Mouse (Mus musculus) hindbrain, embryonic 10.5 days (tissue): Measurements from ENCODE around the gene Fam193a. TPM values are rescaled to one million over a fixed set of nuclear protein-coding genes. Genes with fewer than 3 reads are reported as not detected.

Experiments
- DNase-seq: peaks from one replicate; pipeline ENCODE4 v3.0.0-alpha.2; 2017; ENCODE audit warnings: low spot score
- H3K27ac ChIP-seq: fragments of 300-500 bp; sonication (generic); 2 replicates; pipeline ENCODE4 v1.5.1; 2016; ENCODE audit warnings: mild to moderate bottlenecking, moderate library complexity
- H3K27me3 ChIP-seq: fragments of 300-500 bp; sonication (generic); 2 replicates; pipeline ENCODE4 v1.6.1; 2016; ENCODE audit warnings: mild to moderate bottlenecking; ENCODE audit not compliant: poor library complexity, insufficient read depth, severe bottlenecking
- H3K36me3 ChIP-seq: fragments of 300-500 bp; sonication (generic); 2 replicates; pipeline ENCODE4 v1.6.1; 2016; ENCODE audit warnings: mild to moderate bottlenecking, moderate library complexity
- H3K4me1 ChIP-seq: fragments of 300-500 bp; sonication (generic); replicated peaks from 2 replicates; pipeline ENCODE4 v1.6.1; 2016; ENCODE audit warnings: mild to moderate bottlenecking
- H3K4me3 ChIP-seq: fragments of 300-500 bp; sonication (generic); 2 replicates; pipeline ENCODE4 v1.5.1; 2016; ENCODE audit warnings: mild to moderate bottlenecking, moderate library complexity
- H3K9me3 ChIP-seq: fragments of 300-500 bp; sonication (generic); 2 replicates; pipeline ENCODE4 v1.6.1; 2016; ENCODE audit warnings: mild to moderate bottlenecking, moderate library complexity
- WGBS: fragments of 180-500 bp; shearing (Covaris S2); methylation state at CpG from one replicate; pipeline ENCODE4 v1.1.7; 2016; 5-methylcytosine and 5-hydroxymethylcytosine counted together
- polyA plus RNA-seq: library from polyadenylated mRNA; unstranded; fragments of >200 nt; fragmentation: Nextera tagmentation; extraction: Ambion mirVana; gene quantifications from 2 replicates; pipeline ENCODE4 v1.2.1, GENCODE M21; 2016

The Fam193a gene
- polyA plus RNA-seq, 1 experiment from 2014 or later = 13.2 TPM

DNA sequence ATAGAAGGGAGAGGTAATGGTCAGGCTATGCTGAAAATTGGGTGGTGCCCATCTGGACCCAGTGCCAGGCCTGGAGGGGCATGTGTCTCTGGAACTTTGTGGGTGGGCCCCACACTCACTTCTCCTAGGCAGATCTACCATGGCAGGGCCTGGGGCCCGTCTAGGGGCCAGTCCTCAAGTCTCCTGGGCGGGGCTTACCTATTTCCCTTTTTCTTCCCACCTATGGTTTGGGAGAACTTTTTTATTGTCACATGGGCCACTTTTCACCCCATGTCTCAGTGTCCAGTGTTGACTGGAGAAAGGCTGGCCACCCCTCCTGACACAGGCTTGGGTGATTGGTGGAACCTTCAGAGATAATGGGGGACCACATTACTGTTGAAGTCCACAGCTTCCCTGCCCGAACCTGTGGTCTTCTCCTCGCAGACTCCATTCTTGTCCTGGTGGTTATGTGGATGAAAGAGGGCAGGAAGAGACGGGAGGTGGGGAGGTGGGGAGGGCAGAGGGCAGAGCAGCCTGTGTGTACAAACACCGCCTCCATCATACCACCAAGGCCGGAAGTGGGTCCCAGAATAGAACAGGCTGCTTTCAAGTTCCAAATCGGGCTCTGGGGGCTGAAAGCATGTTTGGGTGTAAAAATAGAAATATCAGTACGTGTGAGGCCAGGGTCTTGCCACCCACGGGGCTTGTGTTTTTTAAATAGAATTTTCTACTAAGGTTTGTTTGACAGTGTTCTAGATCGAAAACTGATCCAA is 150.9 kb downstream of the Fam193a start:
- Histone ChIP-seq H3K4me1 (peaks cover under 1% of the 10 kb centered on the region; the same call in 1 of the 2 replicates), H3K27me3 (peaks cover 6% of the 10 kb centered on the region; the same call in 1 of the 2 replicates), H3K36me3 (no peaks in the 10 kb centered on the region), H3K4me3 (no peak overlapping the region), H3K9me3 (no peaks in the 10 kb centered on the region), H3K27ac (no peak overlapping the region)
- WGBS = 77% methylated on average over 11 of the region's 11 CpGs
- no peak for DNase-seq

DNA sequence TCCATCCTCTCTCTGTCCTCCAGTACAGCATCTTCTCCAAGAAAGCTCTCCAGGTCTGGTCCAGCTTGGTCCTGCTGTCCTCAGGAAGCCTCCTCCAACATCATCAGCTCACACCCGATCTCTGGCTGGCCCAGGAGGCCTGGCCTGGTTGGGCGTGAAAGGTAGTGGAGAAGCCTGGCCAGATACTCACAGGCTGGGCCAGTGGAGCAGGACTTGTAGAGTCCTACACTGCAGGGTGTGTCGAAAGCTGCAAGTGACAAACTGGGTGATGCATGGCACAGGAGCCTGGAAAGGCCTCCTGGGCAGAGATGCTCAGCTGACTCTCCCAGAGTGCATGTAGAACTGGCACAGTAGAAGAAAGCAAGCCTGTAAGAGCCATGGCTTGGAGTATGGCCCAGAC is 151.6 kb downstream of the Fam193a start:
- Histone ChIP-seq H3K36me3 (no peaks in the 10 kb centered on the region), H3K4me1 (peaks cover 8% of the 10 kb centered on the region; the same call in 1 of the 2 replicates), H3K9me3 (no peaks in the 10 kb centered on the region), H3K27me3 (peaks cover 11% of the 10 kb centered on the region), H3K27ac (no peak overlapping the region), H3K4me3 (no peak overlapping the region)
- no peak for DNase-seq
- WGBS = 92% methylated on average over 3 of the region's 3 CpGs

GRCm38 (mm10) chr5:34523958-34524485 is 154.3 kb downstream of the Fam193a start:
- Histone ChIP-seq H3K36me3 (no peaks in the 10 kb centered on the region), H3K27ac (no peak overlapping the region), H3K27me3 (peaks cover 24% of the 10 kb centered on the region), H3K4me1 (peaks cover 13% of the 10 kb centered on the region; the same call in 1 of the 2 replicates), H3K4me3 (no peak overlapping the region), H3K9me3 (no peaks in the 10 kb centered on the region)
- DNase-seq = no peak
- 56% methylated on average over 4 of the region's 4 CpGs for WGBS

GRCm38 (mm10) chr5:34524511-34524910 is 154.8 kb downstream of the Fam193a start:
- Histone ChIP-seq H3K27ac (no peak overlapping the region), H3K9me3 (no peaks in the 10 kb centered on the region), H3K27me3 (peaks cover 24% of the 10 kb centered on the region), H3K4me1 (peaks cover 13% of the 10 kb centered on the region; the same call in 1 of the 2 replicates), H3K36me3 (no peaks in the 10 kb centered on the region), H3K4me3 (no peak overlapping the region)
- DNase-seq = no peak

GRCm38 (mm10) chr5:34525663-34526476 is 156.1 kb downstream of the Fam193a start, which contains the start of gene Sh3bp2:
Gene Sh3bp2 (plus strand): TSS chr5:34525838.
- Histone ChIP-seq H3K27me3 (peaks cover 24% of the 10 kb centered on the region), H3K4me3 (peak within 1 kb of the TSS; percentile 59), H3K4me1 (peaks cover 17% of the 10 kb centered on the region; the same call in 1 of the 2 replicates), H3K27ac (peak within 1 kb of the TSS; percentile 74), H3K36me3 (no peaks in the 10 kb centered on the region), H3K9me3 (no peaks in the 10 kb centered on the region)
- DNase-seq = peak; percentile 90
- 3% methylated on average over 38 of the region's 38 CpGs for WGBS

GRCm38 (mm10) chr5:34526477-34526775 is 156.7 kb downstream of the Fam193a start:
- H3K4me3 ChIP-seq = peak overlapping the region; percentile 59
- 28% methylated on average over 5 of the region's 5 CpGs for WGBS
- no peaks in the 10 kb centered on the region for H3K9me3 ChIP-seq
- no peaks in the 10 kb centered on the region for H3K36me3 ChIP-seq
- H3K27me3 ChIP-seq = peaks cover 24% of the 10 kb centered on the region
- DNase-seq = no peak
- no peak overlapping the region for H3K27ac ChIP-seq
- H3K4me1 ChIP-seq = peaks cover 17% of the 10 kb centered on the region; the same call in 1 of the 2 replicates

DNA sequence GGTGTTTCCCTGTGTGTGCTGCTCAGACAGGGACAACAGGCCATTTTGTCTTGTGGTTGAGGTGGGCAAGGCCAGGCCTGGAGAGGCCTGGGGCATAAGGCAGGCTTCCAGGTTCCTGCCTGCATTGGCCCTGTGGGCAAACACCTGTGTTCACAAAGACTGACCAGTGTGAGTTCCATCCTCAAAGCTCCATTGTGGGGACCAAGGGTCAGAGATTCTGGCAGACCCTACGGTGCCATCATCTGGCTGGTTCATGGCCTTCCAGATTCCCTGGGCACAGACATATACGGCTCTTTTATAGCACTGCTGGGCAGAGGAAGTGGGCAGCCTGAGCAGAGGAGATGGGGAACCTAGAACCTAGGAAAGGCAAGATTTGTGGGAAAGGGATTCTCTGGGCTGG is 157.6 kb downstream of the Fam193a start:
- H3K9me3 ChIP-seq = no peaks in the 10 kb centered on the region
- 83% methylated on average over 2 of the region's 2 CpGs for WGBS
- H3K4me1 ChIP-seq = peaks cover 17% of the 10 kb centered on the region; the same call in 1 of the 2 replicates
- no peak for DNase-seq
- H3K4me3 ChIP-seq = no peak overlapping the region
- H3K27ac ChIP-seq = no peak overlapping the region
- H3K36me3 ChIP-seq = no peaks in the 10 kb centered on the region
- peaks cover 24% of the 10 kb centered on the region for H3K27me3 ChIP-seq

DNA sequence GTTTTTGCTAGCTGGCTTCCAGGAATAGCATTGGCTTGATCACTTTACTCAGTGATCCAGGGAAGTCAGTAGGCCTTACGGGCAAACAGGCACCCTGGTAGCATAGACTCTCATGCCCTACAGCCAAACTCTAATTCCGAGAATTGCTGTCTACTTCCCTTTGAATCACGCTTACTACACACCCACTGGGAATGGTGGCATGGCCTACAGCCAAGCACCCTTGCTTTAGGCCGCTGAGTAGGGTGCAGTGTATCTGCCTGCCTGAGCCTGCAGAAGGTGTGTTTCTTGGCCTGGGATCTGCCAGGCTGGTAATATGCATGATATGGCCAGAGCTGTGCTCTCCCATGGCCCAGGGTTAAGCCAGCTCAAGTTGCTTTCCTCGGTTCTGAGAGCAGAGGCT is 159.0 kb downstream of the Fam193a start:
- H3K27ac ChIP-seq = no peak overlapping the region
- peaks cover 17% of the 10 kb centered on the region; the same call in 1 of the 2 replicates for H3K4me1 ChIP-seq
- no peak overlapping the region for H3K4me3 ChIP-seq
- H3K36me3 ChIP-seq = no peaks in the 10 kb centered on the region
- no peak for DNase-seq
- peaks cover 24% of the 10 kb centered on the region for H3K27me3 ChIP-seq
- no peaks in the 10 kb centered on the region for H3K9me3 ChIP-seq
- 81% methylated on average over 5 of the region's 5 CpGs for WGBS

DNA sequence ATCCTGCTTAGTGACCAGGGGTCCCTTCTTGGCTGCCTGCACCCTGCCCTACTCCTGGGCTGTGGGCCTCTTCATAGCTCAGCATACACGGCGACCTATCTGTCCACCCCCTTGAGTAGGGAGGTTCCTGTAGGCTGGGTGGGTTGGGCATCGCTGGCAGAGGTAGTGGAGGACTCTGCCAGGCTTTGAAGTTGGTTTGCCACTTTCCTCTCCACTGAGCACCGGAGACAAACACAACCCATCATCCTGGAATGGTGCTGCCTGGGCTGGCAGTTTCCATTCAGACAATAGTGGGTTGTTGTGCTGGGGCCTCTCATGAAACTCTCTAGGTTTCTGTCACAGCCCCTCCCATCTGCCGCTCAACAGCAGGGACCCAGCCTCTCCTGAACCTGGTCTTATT is 160.4 kb downstream of the Fam193a start:
- H3K27ac ChIP-seq = no peak overlapping the region
- peaks cover 17% of the 10 kb centered on the region; the same call in 1 of the 2 replicates for H3K4me1 ChIP-seq
- H3K27me3 ChIP-seq = peaks cover 19% of the 10 kb centered on the region
- no peaks in the 10 kb centered on the region for H3K36me3 ChIP-seq
- WGBS = 83% methylated on average over 5 of the region's 5 CpGs
- no peak for DNase-seq
- no peaks in the 10 kb centered on the region for H3K9me3 ChIP-seq
- H3K4me3 ChIP-seq = no peak overlapping the region

DNA sequence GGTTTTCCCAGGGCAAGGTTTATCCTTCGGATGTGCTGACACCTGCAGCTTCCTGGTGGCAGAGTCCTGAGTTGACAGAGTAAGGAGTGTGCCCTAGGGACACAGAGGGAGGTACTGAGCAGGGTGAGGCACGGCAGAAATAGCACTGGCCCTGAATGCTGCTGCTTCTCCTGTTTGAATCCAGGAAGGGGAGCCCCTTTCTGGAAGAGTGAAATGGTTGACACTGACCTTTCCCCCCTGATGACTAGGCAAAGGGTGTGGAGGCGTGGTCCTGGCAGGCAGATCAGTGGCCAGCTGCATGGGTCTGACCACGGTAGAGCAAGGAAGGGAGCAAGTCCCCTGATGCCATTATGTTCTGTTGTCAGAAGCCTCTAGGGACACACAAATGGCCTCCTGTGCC is 161.0 kb downstream of the Fam193a start:
- WGBS = 56% methylated on average over 4 of the region's 4 CpGs
- Histone ChIP-seq H3K36me3 (no peaks in the 10 kb centered on the region), H3K4me1 (peaks cover 16% of the 10 kb centered on the region; the same call in 1 of the 2 replicates), H3K4me3 (no peak overlapping the region), H3K9me3 (no peaks in the 10 kb centered on the region), H3K27me3 (peaks cover 19% of the 10 kb centered on the region), H3K27ac (no peak overlapping the region)
- DNase-seq = no peak

- 74% methylated on average over 5 of the region's 5 CpGs for WGBS
- H3K27me3 ChIP-seq = no peaks in the 10 kb centered on the region
- 0 out of 2 replicates have a peak, but pooled peaks cover 4% of the 10 kb centered on the region for H3K4me1 ChIP-seq
- no peak overlapping the region for H3K4me3 ChIP-seq
- H3K9me3 ChIP-seq = no peaks in the 10 kb centered on the region
- H3K36me3 ChIP-seq = no peaks in the 10 kb centered on the region
- DNase-seq = no peak
- no peak overlapping the region for H3K27ac ChIP-seq
These were observed 163.3 kb downstream of the Fam193a start for GRCm38 (mm10) chr5:34533066-34533465.

DNA sequence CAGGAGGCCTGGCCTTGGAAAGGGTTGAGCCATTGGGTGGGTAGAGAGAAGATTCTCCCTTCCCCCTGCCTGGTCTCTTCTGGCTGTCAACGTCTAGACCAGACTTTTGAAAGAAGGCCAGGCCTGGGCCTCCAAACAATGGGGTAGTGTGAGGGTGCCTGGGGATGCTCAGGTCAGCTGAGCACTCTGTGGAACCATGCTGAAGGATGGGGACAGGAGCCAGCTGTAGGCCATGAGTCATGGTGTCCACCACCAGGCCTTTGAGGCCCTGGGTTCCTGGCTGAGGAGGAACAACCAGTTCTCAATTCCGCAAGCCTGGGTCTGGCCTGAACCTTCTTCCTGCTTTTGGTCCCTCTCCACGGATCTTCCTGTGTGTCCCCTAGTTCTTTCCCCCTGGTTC is 164.1 kb downstream of the Fam193a start:
- H3K27me3 ChIP-seq = no peaks in the 10 kb centered on the region
- WGBS = 72% methylated on average over 3 of the region's 3 CpGs
- H3K9me3 ChIP-seq = no peaks in the 10 kb centered on the region
- H3K36me3 ChIP-seq = no peaks in the 10 kb centered on the region
- no peak for DNase-seq
- 0 out of 2 replicates have a peak, but pooled peaks cover 4% of the 10 kb centered on the region for H3K4me1 ChIP-seq
- H3K4me3 ChIP-seq = no peak overlapping the region
- no peak overlapping the region for H3K27ac ChIP-seq
